Mouse (Mus musculus) liver, embryonic 12.5 days (tissue): ENCODE results near the gene Sbds. TPM values are rescaled to one million over a fixed set of nuclear protein-coding genes. Genes with fewer than 3 reads are reported as not detected.
A peak's percentile ranks its signal among the peaks of the same experiment; 100 is the strongest.

ENCODE experiments used
- ATAC-seq: fragments of 200-750 bp; cut with Nextera tagmentation; 2 replicates; pipeline ENCODE4 v1.8.0; 2017; ENCODE audit warnings: moderate number of reproducible peaks, mild to moderate bottlenecking, moderate library complexity
- H3K27ac ChIP-seq: fragments of 300-500 bp; sonication (generic); 2 replicates; pipeline ENCODE4 v1.5.1; 2016; ENCODE audit warnings: mild to moderate bottlenecking
- H3K27me3 ChIP-seq: fragments of 300-500 bp; sonication (generic); replicated peaks from 2 replicates; pipeline ENCODE4 v1.6.1; 2016; ENCODE audit warnings: mild to moderate bottlenecking, moderate library complexity
- H3K36me3 ChIP-seq: fragments of 300-500 bp; sonication (generic); 2 replicates; pipeline ENCODE4 v1.6.1; 2016; ENCODE audit warnings: mild to moderate bottlenecking, moderate library complexity
- H3K4me1 ChIP-seq: fragments of 300-500 bp; sonication (generic); 2 replicates; pipeline ENCODE4 v1.6.1; 2016
- H3K4me2 ChIP-seq: fragments of 300-500 bp; sonication (generic); 2 replicates; pipeline ENCODE4 v1.6.1; 2016; ENCODE audit warnings: mild to moderate bottlenecking, moderate library complexity
- H3K4me3 ChIP-seq: fragments of 300-500 bp; sonication (generic); 2 replicates; pipeline ENCODE4 v1.5.1; 2016; ENCODE audit warnings: mild to moderate bottlenecking, moderate library complexity
- H3K9ac ChIP-seq: fragments of 300-500 bp; sonication (generic); 2 replicates; pipeline ENCODE4 v1.6.1; 2016; ENCODE audit warnings: mild to moderate bottlenecking, moderate library complexity
- H3K9me3 ChIP-seq: fragments of 300-500 bp; sonication (generic); replicated peaks from 2 replicates; pipeline ENCODE4 v1.6.1; 2016; ENCODE audit warnings: mild to moderate bottlenecking, moderate library complexity
- WGBS: fragments of 180-500 bp; shearing (Covaris S2); methylation state at CpG from one replicate; pipeline ENCODE4 v1.1.7; 2016; ENCODE audit not compliant: insufficient replicate concordance; 5-methylcytosine and 5-hydroxymethylcytosine counted together
- polyA plus RNA-seq: library from polyadenylated mRNA; unstranded; fragments of >200 nt; fragmentation: Nextera tagmentation; extraction: Ambion mirVana; gene quantifications from 2 replicates; pipeline ENCODE4 v1.2.1, GENCODE M21; 2016

The Sbds gene
- polyA plus RNA-seq, 1 experiment from 2014 or later, result 64.5 TPM

DNA sequence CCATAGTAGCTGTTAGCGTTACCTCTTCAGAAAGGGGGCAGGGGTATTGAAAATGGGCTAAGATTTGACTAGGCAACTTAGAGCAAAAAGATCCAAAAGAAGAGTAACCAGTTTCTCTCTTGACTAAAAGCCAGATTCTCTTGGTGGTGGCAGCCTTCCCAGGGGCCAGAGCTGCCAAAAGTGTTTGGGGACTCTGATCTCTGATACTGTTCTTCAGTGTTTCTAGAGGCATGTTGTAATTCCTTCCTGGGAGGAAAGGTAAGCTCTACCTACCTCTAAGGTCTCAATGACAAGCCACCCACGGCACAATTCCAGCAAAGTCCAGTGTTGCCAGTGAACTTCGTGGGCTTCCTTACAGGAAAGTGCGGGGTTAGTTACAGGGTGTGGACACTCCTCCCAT is 37.9 kb downstream of the Sbds start:
- no peak overlapping the region for H3K9ac ChIP-seq
- peaks cover 10% of the 10 kb centered on the region for H3K4me1 ChIP-seq
- ATAC-seq, result no peak
- H3K4me2 ChIP-seq, result no peak overlapping the region
- no peaks in the 10 kb centered on the region for H3K9me3 ChIP-seq
- H3K27me3 ChIP-seq, result no peaks in the 10 kb centered on the region
- H3K4me3 ChIP-seq, result no peak overlapping the region
- H3K27ac ChIP-seq, result no peak overlapping the region
- WGBS, result 86% methylated on average over 4 of the region's 4 CpGs
- H3K36me3 ChIP-seq, result peaks cover 26% of the 10 kb centered on the region

DNA sequence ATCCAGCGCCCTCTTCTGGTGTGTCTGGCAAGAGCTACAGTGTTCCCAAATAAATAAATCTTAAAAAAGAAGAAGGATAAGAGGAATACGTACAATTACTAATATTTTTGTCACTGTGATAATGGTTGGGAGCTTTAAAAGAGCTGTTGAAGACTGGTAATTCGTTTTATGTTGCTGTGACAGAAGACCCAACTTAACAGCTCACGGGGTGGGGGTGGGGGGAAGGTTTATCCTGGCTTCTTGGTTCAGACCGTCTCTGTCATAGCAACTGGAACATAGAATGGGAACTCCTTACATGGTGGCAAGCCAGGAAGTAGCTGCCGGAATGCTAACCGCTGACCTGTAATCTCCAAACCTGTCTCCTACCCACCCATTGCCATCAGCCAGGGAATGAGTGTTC is 38.5 kb downstream of the Sbds start, which contains the start of gene Tmem248:
Gene Tmem248, plus strand, starts transcription at position 301 of the 400 bp plus-strand sequence.
- no peaks in the 10 kb centered on the region for H3K27me3 ChIP-seq
- peaks cover 10% of the 10 kb centered on the region for H3K4me1 ChIP-seq
- H3K36me3 ChIP-seq, result peaks cover 33% of the 10 kb centered on the region
- no peaks in the 10 kb centered on the region for H3K9me3 ChIP-seq
- no peak within 1 kb of the TSS for H3K4me3 ChIP-seq
- WGBS, result 75% methylated on average over 7 of the region's 7 CpGs
- H3K4me2 ChIP-seq, result no peak within 1 kb of the TSS
- no peak within 1 kb of the TSS for H3K9ac ChIP-seq
- no peak within 1 kb of the TSS for H3K27ac ChIP-seq
- ATAC-seq, result no peak

DNA sequence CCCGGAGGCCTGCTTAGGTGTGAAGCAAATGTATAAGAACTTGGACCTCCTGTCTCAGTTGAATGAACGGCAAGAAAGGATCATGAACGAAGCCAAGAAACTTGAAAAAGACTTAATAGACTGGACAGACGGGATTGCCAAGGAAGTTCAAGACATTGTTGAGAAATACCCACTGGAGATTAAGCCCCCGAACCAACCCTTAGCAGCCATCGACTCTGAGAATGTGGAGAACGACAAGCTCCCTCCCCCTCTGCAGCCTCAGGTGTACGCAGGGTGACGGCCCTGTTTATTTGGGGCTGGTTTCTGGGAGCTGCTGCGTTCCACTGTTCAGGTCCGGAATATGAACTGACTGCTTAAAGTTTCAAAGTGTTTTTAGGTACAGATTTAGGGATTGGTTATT is 42.4 kb downstream of the Sbds start:
- ATAC-seq, result no peak
- H3K9ac ChIP-seq, result no peak overlapping the region
- no peaks in the 10 kb centered on the region for H3K27me3 ChIP-seq
- H3K4me2 ChIP-seq, result no peak overlapping the region
- H3K4me1 ChIP-seq, result no peaks in the 10 kb centered on the region
- H3K9me3 ChIP-seq, result no peaks in the 10 kb centered on the region
- peaks cover 71% of the 10 kb centered on the region for H3K36me3 ChIP-seq
- no peak overlapping the region for H3K27ac ChIP-seq
- no peak overlapping the region for H3K4me3 ChIP-seq
- WGBS, result 88% methylated on average over 11 of the region's 11 CpGs

DNA sequence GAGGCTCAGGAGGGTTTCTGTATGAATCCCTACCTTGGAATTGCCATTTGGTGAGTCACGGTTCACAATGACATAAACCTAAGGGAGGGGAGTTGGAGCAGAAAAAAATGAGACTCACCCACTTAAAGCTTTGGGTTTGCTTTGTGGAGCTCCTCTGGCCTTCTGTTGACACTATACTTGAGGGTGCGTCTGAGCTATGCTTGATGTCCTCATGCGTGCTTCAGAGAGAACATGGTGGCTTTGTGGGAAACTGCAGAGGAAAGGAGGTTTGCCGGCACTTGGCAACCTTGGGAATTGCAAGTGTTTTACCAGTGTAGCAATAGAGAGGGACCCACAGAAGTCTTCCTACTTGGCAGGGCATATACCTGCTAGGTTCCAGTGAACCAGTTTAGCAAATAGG is 48.0 kb downstream of the Sbds start:
- Histone ChIP-seq H3K27me3 (no peaks in the 10 kb centered on the region), H3K4me2 (no peak overlapping the region), H3K4me1 (peaks cover 8% of the 10 kb centered on the region; the same call in 1 of the 2 replicates), H3K9me3 (no peaks in the 10 kb centered on the region), H3K27ac (no peak overlapping the region), H3K36me3 (peaks cover 95% of the 10 kb centered on the region), H3K9ac (no peak overlapping the region), H3K4me3 (no peak overlapping the region)
- WGBS, result 86% methylated on average over 4 of the region's 4 CpGs
- no peak for ATAC-seq

DNA sequence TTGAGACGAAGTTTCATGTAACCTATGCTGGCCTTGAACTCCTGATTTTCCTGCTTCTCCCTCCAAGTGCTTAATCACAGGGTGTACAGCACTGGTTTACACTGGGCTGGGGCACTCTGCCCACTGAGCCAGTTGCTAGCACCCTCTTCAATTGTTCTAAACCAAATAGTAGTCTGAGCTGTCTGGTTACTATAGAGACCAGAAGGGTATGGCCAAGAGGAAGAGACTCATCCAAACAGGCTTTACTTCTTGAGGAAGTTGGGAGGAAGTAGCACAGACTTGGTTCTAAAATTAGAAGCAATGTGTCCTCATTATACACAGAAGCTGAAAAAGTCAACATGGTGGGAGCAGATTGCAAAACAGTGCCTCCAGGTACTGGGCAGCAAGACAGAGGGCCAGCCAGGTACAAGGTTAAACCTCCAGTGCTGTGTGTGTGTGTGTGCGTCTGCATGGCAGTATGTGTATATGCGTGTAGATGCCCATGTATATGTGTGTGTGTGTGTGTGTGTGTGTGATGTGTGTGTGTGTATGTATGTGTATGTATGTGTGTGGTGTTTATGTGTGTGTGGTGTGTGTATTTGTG is 49.8 kb downstream of the Sbds start:
- peaks cover 92% of the 10 kb centered on the region for H3K36me3 ChIP-seq
- no peaks in the 10 kb centered on the region for H3K27me3 ChIP-seq
- H3K4me3 ChIP-seq, result no peak overlapping the region
- H3K27ac ChIP-seq, result no peak overlapping the region
- H3K9me3 ChIP-seq, result no peaks in the 10 kb centered on the region
- peaks cover 8% of the 10 kb centered on the region; the same call in 1 of the 2 replicates for H3K4me1 ChIP-seq
- H3K9ac ChIP-seq, result no peak overlapping the region
- H3K4me2 ChIP-seq, result no peak overlapping the region
- 77% methylated on average over 3 of the region's 3 CpGs for WGBS
- 0 out of 2 replicates have a peak, but pooled peaks have one; percentile 46 for ATAC-seq

DNA sequence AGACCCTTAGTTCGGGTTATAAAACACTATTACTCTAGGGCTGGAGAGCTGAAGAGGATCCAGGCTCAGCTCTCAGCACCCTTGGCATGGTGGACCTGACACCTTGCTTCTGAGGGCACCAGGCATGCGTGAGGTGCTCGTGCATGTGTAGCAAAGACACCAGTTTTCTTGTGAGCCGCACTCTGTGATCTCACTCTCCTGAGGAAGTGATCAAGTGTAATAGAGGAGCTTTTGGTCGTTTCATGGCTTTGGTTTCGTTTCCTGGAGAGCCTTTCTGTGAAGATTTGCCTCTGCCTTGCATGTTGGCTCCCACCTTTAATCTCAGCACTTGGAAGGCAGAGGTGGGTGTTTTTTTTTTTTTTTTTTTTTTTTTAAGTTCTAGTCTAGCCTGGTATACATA is 50.8 kb downstream of the Sbds start:
- no peak overlapping the region for H3K27ac ChIP-seq
- H3K4me1 ChIP-seq, result peaks cover 8% of the 10 kb centered on the region; the same call in 1 of the 2 replicates
- H3K9me3 ChIP-seq, result no peaks in the 10 kb centered on the region
- H3K4me2 ChIP-seq, result no peak overlapping the region
- ATAC-seq, result no peak
- no peak overlapping the region for H3K4me3 ChIP-seq
- H3K9ac ChIP-seq, result no peak overlapping the region
- H3K27me3 ChIP-seq, result no peaks in the 10 kb centered on the region
- peaks cover 92% of the 10 kb centered on the region for H3K36me3 ChIP-seq
- 76% methylated on average over 6 of the region's 6 CpGs for WGBS

DNA sequence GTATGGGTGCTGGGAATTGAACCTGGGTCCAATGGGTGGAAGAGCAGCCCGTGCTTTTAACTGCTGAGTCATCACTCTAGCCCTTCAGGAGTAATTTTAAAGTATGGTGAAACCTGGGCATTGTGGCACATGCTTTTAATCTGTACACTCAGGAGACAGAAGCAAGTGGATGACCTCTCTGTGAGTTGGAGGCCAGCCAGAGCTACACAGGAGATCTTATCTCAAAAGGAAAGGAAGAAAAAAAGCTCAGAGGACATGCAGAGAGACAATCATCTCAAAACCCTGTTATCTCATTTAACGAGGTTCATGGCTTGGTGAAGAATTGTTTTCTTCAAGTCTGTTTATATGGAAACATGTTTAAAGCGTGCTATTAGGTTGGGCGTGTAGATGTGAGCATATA is 51.4 kb downstream of the Sbds start:
- H3K4me1 ChIP-seq, result peaks cover 8% of the 10 kb centered on the region; the same call in 1 of the 2 replicates
- WGBS, result 65% methylated on average over 4 of the region's 4 CpGs
- peaks cover 92% of the 10 kb centered on the region for H3K36me3 ChIP-seq
- no peak for ATAC-seq
- H3K4me3 ChIP-seq, result no peak overlapping the region
- 0 out of 2 replicates have a peak overlapping the region, but pooled peaks have one; percentile 48 for H3K27ac ChIP-seq
- no peaks in the 10 kb centered on the region for H3K27me3 ChIP-seq
- no peak overlapping the region for H3K9ac ChIP-seq
- H3K4me2 ChIP-seq, result no peak overlapping the region
- H3K9me3 ChIP-seq, result no peaks in the 10 kb centered on the region

DNA sequence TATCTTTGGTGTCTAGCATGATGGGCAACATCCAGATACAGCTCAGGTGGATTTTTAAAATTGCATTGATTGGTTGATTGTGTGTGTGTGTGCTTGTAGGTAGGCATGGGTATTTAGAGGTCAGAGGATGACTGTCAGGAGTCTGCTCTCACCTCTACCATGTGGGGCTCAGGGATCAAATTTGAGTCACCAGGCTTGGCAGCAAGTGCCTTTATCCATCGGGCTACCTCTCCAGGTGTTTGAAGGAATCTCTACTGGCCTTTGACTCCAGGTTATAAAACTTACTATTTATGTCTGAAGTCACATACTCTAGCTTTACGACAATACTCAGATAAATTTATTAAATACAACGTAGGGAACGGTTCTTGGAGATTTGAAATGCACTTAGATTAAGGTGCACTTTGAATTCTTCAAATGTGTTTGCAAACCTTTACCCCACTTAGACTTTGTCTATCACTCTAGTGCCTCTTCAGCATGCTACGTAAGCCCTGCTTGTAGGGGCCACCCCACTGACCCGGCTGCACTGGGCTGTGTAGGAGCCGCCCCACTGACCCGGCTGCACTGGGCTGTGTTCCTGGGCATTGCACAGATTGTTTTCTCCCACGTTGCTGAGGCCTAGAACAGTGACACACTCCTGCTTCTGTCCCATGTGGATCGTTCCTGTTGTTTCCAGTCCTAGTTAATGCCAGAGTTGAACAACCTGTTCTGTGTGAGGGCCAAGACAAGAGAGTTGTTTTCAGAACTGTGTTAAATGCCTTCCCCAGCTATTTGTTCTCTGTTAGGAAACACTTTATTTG is 54.9 kb downstream of the Sbds start:
- no peaks in the 10 kb centered on the region for H3K9me3 ChIP-seq
- H3K4me1 ChIP-seq, result peaks cover 15% of the 10 kb centered on the region
- no peak for ATAC-seq
- no peak overlapping the region for H3K9ac ChIP-seq
- no peaks in the 10 kb centered on the region for H3K27me3 ChIP-seq
- 88% methylated on average over 10 of the region's 10 CpGs for WGBS
- no peak overlapping the region for H3K27ac ChIP-seq
- no peak overlapping the region for H3K4me2 ChIP-seq
- H3K36me3 ChIP-seq, result peaks cover 91% of the 10 kb centered on the region
- H3K4me3 ChIP-seq, result no peak overlapping the region

DNA sequence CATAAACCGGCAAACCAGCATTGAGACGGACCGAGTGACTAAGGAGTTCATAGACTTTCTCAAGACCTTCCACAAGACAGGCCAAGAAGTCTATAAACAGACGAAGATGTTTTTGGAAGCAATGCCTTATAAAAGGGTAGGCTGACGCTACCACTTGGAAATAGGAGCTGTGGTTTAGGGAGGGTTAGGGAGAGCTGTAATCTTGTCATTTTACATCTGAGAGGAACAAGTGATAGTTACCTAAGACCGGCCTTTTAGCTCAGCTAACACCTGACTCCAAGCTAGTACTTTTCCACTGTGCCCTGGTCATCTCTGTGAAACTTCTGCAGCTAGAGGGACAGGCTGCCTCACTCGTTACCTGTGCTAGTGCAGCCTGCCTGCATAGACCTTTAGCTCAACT is 57.3 kb downstream of the Sbds start:
- peaks cover 94% of the 10 kb centered on the region for H3K36me3 ChIP-seq
- H3K27ac ChIP-seq, result no peak overlapping the region
- WGBS, result 87% methylated on average over 7 of the region's 7 CpGs
- no peak overlapping the region for H3K4me2 ChIP-seq
- no peaks in the 10 kb centered on the region for H3K9me3 ChIP-seq
- H3K9ac ChIP-seq, result no peak overlapping the region
- H3K27me3 ChIP-seq, result no peaks in the 10 kb centered on the region
- H3K4me3 ChIP-seq, result no peak overlapping the region
- ATAC-seq, result no peak
- H3K4me1 ChIP-seq, result peaks cover 15% of the 10 kb centered on the region

DNA sequence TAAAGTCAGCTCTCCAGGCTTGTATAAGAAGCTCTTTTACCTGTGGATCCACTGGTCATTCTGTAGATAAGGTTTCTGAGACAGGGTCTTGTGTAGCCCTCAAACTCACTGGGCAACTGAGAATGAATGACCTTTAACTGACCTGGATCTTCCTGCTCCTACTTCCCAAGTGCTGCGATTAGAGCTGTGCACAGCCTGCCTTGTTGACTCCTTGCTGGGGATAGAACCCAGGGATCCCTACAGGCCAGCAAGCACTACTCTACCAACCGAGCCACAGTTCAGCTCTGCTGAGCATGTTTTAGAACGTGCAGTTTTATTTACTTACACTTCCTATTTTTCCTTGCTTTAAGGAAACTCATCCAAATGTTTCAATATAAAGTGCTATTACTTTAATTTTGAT is 57.9 kb downstream of the Sbds start:
- Histone ChIP-seq H3K27ac (no peak overlapping the region), H3K4me1 (peaks cover 15% of the 10 kb centered on the region), H3K9me3 (no peaks in the 10 kb centered on the region), H3K4me2 (no peak overlapping the region), H3K4me3 (no peak overlapping the region), H3K27me3 (no peaks in the 10 kb centered on the region), H3K9ac (no peak overlapping the region), H3K36me3 (peaks cover 94% of the 10 kb centered on the region)
- ATAC-seq, result no peak
- WGBS, result 83% methylated on average over 3 of the region's 3 CpGs

DNA sequence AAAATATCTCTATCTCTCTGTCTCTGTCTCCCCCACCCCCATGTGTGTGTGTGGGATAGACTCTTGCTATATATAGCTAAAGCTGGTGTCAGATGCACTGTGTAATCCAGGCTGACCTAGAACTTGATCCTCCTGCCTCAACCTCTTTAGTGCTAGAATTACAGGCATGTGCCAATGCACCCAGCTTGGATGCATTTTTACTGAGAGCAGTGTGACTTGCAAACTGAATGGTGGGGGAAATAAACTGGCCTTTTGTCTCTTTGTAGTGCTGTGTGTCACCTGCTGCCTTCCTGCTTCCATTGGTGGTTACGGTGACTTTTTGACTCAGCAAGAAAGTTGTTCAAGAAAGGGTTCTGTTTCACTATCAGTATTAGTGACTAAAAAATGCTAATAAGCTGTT is 59.0 kb downstream of the Sbds start:
- 80% methylated on average over 1 of the region's 1 CpGs for WGBS

More for the DNA sequence above, 59.0 kb downstream of the Sbds start:
- Histone ChIP-seq H3K9ac (no peak overlapping the region), H3K9me3 (no peaks in the 10 kb centered on the region), H3K27me3 (no peaks in the 10 kb centered on the region), H3K4me3 (no peak overlapping the region), H3K36me3 (peaks cover 95% of the 10 kb centered on the region), H3K4me1 (peaks cover 15% of the 10 kb centered on the region), H3K27ac (no peak overlapping the region), H3K4me2 (no peak overlapping the region)
- ATAC-seq, result no peak
